Mouse (Mus musculus) neural tube, embryonic 11.5 days (tissue): Measurements from ENCODE around the gene Clic4. TPM values are rescaled to one million over a fixed set of nuclear protein-coding genes. Genes with fewer than 3 reads are reported as not detected.

Experiments
- ATAC-seq: fragments of 200-750 bp; cut with Nextera tagmentation; 2 replicates; pipeline ENCODE4 v1.8.0; 2017; ENCODE audit warnings: moderate number of reproducible peaks, mild to moderate bottlenecking, moderate TSS enrichment, moderate library complexity; ENCODE audit not compliant: insufficient read depth, low FRiP score, low TSS enrichment
- DNase-seq: peaks from one replicate; pipeline ENCODE4 v3.0.0-alpha.2; 2015; ENCODE audit warnings: low spot score
- H3K27ac ChIP-seq: fragments of 300-500 bp; sonication (generic); 2 replicates; pipeline ENCODE4 v1.5.1; 2014; ENCODE audit warnings: low read depth, mild to moderate bottlenecking, low read length
- H3K27me3 ChIP-seq: fragments of 300-500 bp; sonication (generic); 2 replicates; pipeline ENCODE4 v1.6.1; 2014; ENCODE audit warnings: mild to moderate bottlenecking, low read length, mixed read lengths; ENCODE audit not compliant: control insufficient read depth, insufficient read depth
- H3K36me3 ChIP-seq: fragments of 300-500 bp; sonication (generic); 2 replicates; pipeline ENCODE4 v1.6.1; 2014; ENCODE audit warnings: mild to moderate bottlenecking, low read length, moderate library complexity, mixed read lengths; ENCODE audit not compliant: control insufficient read depth, insufficient read depth
- H3K4me1 ChIP-seq: fragments of 300-500 bp; sonication (generic); 2 replicates; pipeline ENCODE4 v1.6.1; 2014; ENCODE audit warnings: low read length, mixed read lengths; ENCODE audit not compliant: control insufficient read depth, insufficient read depth
- H3K4me2 ChIP-seq: fragments of 300-500 bp; sonication (generic); 2 replicates; pipeline ENCODE4 v1.6.1; 2014; ENCODE audit warnings: low read depth, mild to moderate bottlenecking, moderate library complexity
- H3K4me3 ChIP-seq: fragments of 300-500 bp; sonication (generic); 2 replicates; pipeline ENCODE4 v1.5.1; 2014; ENCODE audit warnings: low read depth, low read length
- H3K9ac ChIP-seq: fragments of 300-500 bp; sonication (generic); 2 replicates; pipeline ENCODE4 v1.6.1; 2014; ENCODE audit warnings: mild to moderate bottlenecking, low read length
- H3K9me3 ChIP-seq: fragments of 300-500 bp; sonication (generic); 2 replicates; pipeline ENCODE4 v1.6.1; 2016; ENCODE audit warnings: low read length; ENCODE audit not compliant: control insufficient read depth
- WGBS: fragments of 180-500 bp; shearing (Covaris S2); extraction: QIAGEN DNeasy Blood & Tissue Kit; methylation state at CpG from one replicate; pipeline ENCODE4 v1.1.7; 2014; 5-methylcytosine and 5-hydroxymethylcytosine counted together
- polyA plus RNA-seq: library from polyadenylated mRNA; unstranded; fragments of >200 nt; fragmentation: Nextera tagmentation; extraction: Ambion mirVana; gene quantifications from 2 replicates; pipeline ENCODE4 v1.2.1, GENCODE M21; 2014

Clic4 gene
- polyA plus RNA-seq, 1 experiment from 2014 or later: 157 TPM

- Histone ChIP-seq H3K4me1 (no peaks in the 10 kb centered on the region), H3K9me3 (no peaks in the 10 kb centered on the region), H3K27ac (no peak overlapping the region), H3K4me2 (no peak overlapping the region), H3K9ac (no peak overlapping the region), H3K36me3 (no peaks in the 10 kb centered on the region; the same call in 1 of the 2 replicates), H3K4me3 (no peak overlapping the region), H3K27me3 (no peaks in the 10 kb centered on the region)
- DNase-seq: no peak
- ATAC-seq: no peak
- 89% methylated on average over 3 of the region's 3 CpGs for WGBS
These were observed 32.3 kb downstream of the Clic4 start for GRCm38 (mm10) chr4:135240329-135240728.

- DNase-seq: no peak
- H3K27ac ChIP-seq: no peak overlapping the region
- no peak for ATAC-seq
- no peaks in the 10 kb centered on the region for H3K4me1 ChIP-seq
- no peak overlapping the region for H3K4me3 ChIP-seq
- H3K27me3 ChIP-seq: no peaks in the 10 kb centered on the region
- no peaks in the 10 kb centered on the region; the same call in 1 of the 2 replicates for H3K36me3 ChIP-seq
- 90% methylated on average over 13 of the region's 13 CpGs for WGBS
- H3K9ac ChIP-seq: no peak overlapping the region
- H3K4me2 ChIP-seq: no peak overlapping the region
- H3K9me3 ChIP-seq: no peaks in the 10 kb centered on the region
These were observed 33.7 kb downstream of the Clic4 start for GRCm38 (mm10) chr4:135238706-135239510.

GRCm38 (mm10) chr4:135236658-135237057 is 36.0 kb downstream of the Clic4 start:
- no peaks in the 10 kb centered on the region for H3K4me1 ChIP-seq
- no peak overlapping the region for H3K9ac ChIP-seq
- no peaks in the 10 kb centered on the region for H3K9me3 ChIP-seq
- DNase-seq: no peak
- no peak overlapping the region for H3K4me3 ChIP-seq
- no peak overlapping the region for H3K27ac ChIP-seq
- no peak for ATAC-seq
- 96% methylated on average over 4 of the region's 4 CpGs for WGBS
- H3K4me2 ChIP-seq: no peak overlapping the region
- H3K27me3 ChIP-seq: no peaks in the 10 kb centered on the region
- H3K36me3 ChIP-seq: no peaks in the 10 kb centered on the region; the same call in 1 of the 2 replicates

GRCm38 (mm10) chr4:135235546-135235945 is 37.1 kb downstream of the Clic4 start:
- Histone ChIP-seq H3K4me3 (no peak overlapping the region), H3K27me3 (no peaks in the 10 kb centered on the region), H3K27ac (no peak overlapping the region), H3K4me2 (no peak overlapping the region), H3K9me3 (no peaks in the 10 kb centered on the region), H3K4me1 (no peaks in the 10 kb centered on the region), H3K9ac (no peak overlapping the region), H3K36me3 (no peaks in the 10 kb centered on the region; the same call in 1 of the 2 replicates)
- no peak for ATAC-seq
- WGBS: 86% methylated on average over 8 of the region's 8 CpGs
- no peak for DNase-seq

- H3K27ac ChIP-seq: no peak overlapping the region
- DNase-seq (no peak), ATAC-seq (no peak)
- no peaks in the 10 kb centered on the region; the same call in 1 of the 2 replicates for H3K36me3 ChIP-seq
- no peaks in the 10 kb centered on the region for H3K9me3 ChIP-seq
- no peaks in the 10 kb centered on the region for H3K27me3 ChIP-seq
- no peak overlapping the region for H3K4me3 ChIP-seq
- H3K9ac ChIP-seq: no peak overlapping the region
- H3K4me2 ChIP-seq: no peak overlapping the region
- WGBS: 88% methylated on average over 5 of the region's 5 CpGs
- H3K4me1 ChIP-seq: no peaks in the 10 kb centered on the region
These were observed 40.1 kb downstream of the Clic4 start for GRCm38 (mm10) chr4:135232563-135232962.

GRCm38 (mm10) chr4:135231543-135231942 is 41.1 kb downstream of the Clic4 start:
- no peak overlapping the region for H3K4me3 ChIP-seq
- H3K36me3 ChIP-seq: no peaks in the 10 kb centered on the region; the same call in 1 of the 2 replicates
- H3K9ac ChIP-seq: no peak overlapping the region
- ATAC-seq: no peak
- no peaks in the 10 kb centered on the region for H3K4me1 ChIP-seq
- H3K4me2 ChIP-seq: no peak overlapping the region
- H3K9me3 ChIP-seq: no peaks in the 10 kb centered on the region
- H3K27me3 ChIP-seq: no peaks in the 10 kb centered on the region
- 86% methylated on average over 5 of the region's 5 CpGs for WGBS
- DNase-seq: no peak
- H3K27ac ChIP-seq: no peak overlapping the region

GRCm38 (mm10) chr4:135231136-135231535 is 41.5 kb downstream of the Clic4 start:
- H3K36me3 ChIP-seq: no peaks in the 10 kb centered on the region
- ATAC-seq (no peak), DNase-seq (no peak)
- no peaks in the 10 kb centered on the region for H3K27me3 ChIP-seq
- no peak overlapping the region for H3K4me2 ChIP-seq
- no peaks in the 10 kb centered on the region for H3K4me1 ChIP-seq
- H3K27ac ChIP-seq: no peak overlapping the region
- no peak overlapping the region for H3K9ac ChIP-seq
- no peaks in the 10 kb centered on the region for H3K9me3 ChIP-seq
- 87% methylated on average over 3 of the region's 3 CpGs for WGBS
- no peak overlapping the region for H3K4me3 ChIP-seq

GRCm38 (mm10) chr4:135230661-135231060 is 42.0 kb downstream of the Clic4 start:
- no peak overlapping the region for H3K27ac ChIP-seq
- no peak overlapping the region for H3K9ac ChIP-seq
- H3K9me3 ChIP-seq: no peaks in the 10 kb centered on the region
- H3K4me3 ChIP-seq: no peak overlapping the region
- no peak overlapping the region for H3K4me2 ChIP-seq
- H3K36me3 ChIP-seq: no peaks in the 10 kb centered on the region
- ATAC-seq (no peak), DNase-seq (no peak)
- H3K4me1 ChIP-seq: no peaks in the 10 kb centered on the region
- H3K27me3 ChIP-seq: no peaks in the 10 kb centered on the region
- 79% methylated on average over 5 of the region's 5 CpGs for WGBS

- ATAC-seq: no peak
- H3K4me3 ChIP-seq: no peak overlapping the region
- H3K4me1 ChIP-seq: no peaks in the 10 kb centered on the region
- no peaks in the 10 kb centered on the region for H3K27me3 ChIP-seq
- no peak overlapping the region for H3K4me2 ChIP-seq
- H3K27ac ChIP-seq: no peak overlapping the region
- no peaks in the 10 kb centered on the region for H3K9me3 ChIP-seq
- DNase-seq: no peak
- 85% methylated on average over 4 of the region's 4 CpGs for WGBS
- H3K9ac ChIP-seq: no peak overlapping the region
- no peaks in the 10 kb centered on the region for H3K36me3 ChIP-seq
These were observed 42.7 kb downstream of the Clic4 start for GRCm38 (mm10) chr4:135229871-135230270.
